Mouse (Mus musculus) thymus, adult 2 months (tissue): Measurements from ENCODE around the gene Evi5. TPM values are rescaled to one million over a fixed set of nuclear protein-coding genes. Genes with fewer than 3 reads are reported as not detected.
"Not testable (repeated sequence)": the region's sequence is repeated elsewhere in the genome, so short reads cannot be mapped to it uniquely, and the experiment has no call there.

Experiments
- DNase-seq: peaks from one replicate; pipeline ENCODE4 v3.0.0; 2021
- H3K27ac ChIP-seq: fragments of 200-500 bp; 2 replicates; pipeline ENCODE4 v1.5.1; 2012; ENCODE audit warnings: low read length, control low read depth; ENCODE audit not compliant: control insufficient read depth, insufficient read depth
- H3K27me3 ChIP-seq: fragments of 200-500 bp; 2 replicates; pipeline ENCODE4 v1.6.1; 2012; ENCODE audit warnings: mild to moderate bottlenecking, low read length, moderate library complexity, mixed read lengths; ENCODE audit not compliant: control insufficient read depth, insufficient read depth
- H3K36me3 ChIP-seq: fragments of 200-500 bp; 2 replicates; pipeline ENCODE4 v1.6.1; 2012; ENCODE audit warnings: mild to moderate bottlenecking, low read length, moderate library complexity; ENCODE audit not compliant: control insufficient read depth, insufficient read depth
- H3K4me1 ChIP-seq: fragments of 200-500 bp; replicated peaks from 2 replicates; pipeline ENCODE4 v1.6.1; 2012; ENCODE audit warnings: low read length; ENCODE audit not compliant: control insufficient read depth, insufficient read depth
- H3K4me3 ChIP-seq: fragments of 200-500 bp; 2 replicates; pipeline ENCODE4 v1.5.1; 2012; ENCODE audit warnings: mild to moderate bottlenecking, low read length, control low read depth, moderate library complexity; ENCODE audit not compliant: control insufficient read depth, insufficient read depth
- CTCF ChIP-seq: fragments of 200-500 bp; IDR thresholded peaks from 2 replicates; pipeline ENCODE4 v1.5.1; 2012; ENCODE audit warnings: mild to moderate bottlenecking, control low read depth, low read length, moderate library complexity, borderline replicate concordance; ENCODE audit not compliant: control insufficient read depth, poor library complexity, insufficient read depth; ENCODE audit errors: extremely low read depth
- POLR2A ChIP-seq: fragments of 200-500 bp; IDR thresholded peaks from 2 replicates; pipeline ENCODE4 v1.6.1; 2012; ENCODE audit warnings: mild to moderate bottlenecking, low read length, control low read depth, moderate library complexity; ENCODE audit not compliant: control insufficient read depth, poor library complexity, insufficient read depth; ENCODE audit errors: extremely low read depth
- WGBS: fragments of 180-500 bp; shearing (Covaris S2); methylation state at CpG from one replicate; pipeline ENCODE4 v1.1.7; 2018; 5-methylcytosine and 5-hydroxymethylcytosine counted together
- polyA plus RNA-seq: library from polyadenylated mRNA; depleted of rRNA; stranded (reverse); fragments of >200 nt; gene quantifications from 2 replicates; pipeline ENCODE4 v1.2.3, GENCODE M21; 2012

The Evi5 gene
- polyA plus RNA-seq, 1 experiment = 2.5 TPM

DNA sequence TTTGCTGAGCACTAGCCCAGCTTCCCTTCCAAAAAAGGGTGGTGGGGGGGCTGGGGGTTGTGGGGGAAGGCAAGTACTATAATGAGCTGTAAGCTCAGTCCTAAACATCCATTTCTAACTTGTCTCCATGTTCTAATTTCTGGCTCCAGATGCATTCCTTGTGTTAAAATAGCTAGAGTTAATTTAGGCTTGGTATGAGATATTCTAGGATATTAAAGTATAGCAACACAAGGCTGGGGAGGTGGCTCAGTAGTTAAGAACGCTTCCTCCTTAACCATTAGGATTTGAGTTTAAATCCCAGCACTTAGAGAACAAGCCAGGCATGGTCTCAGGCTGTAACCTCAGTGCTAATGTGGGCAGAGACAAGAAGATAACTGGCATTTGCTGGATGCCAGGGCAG, 21.4 kb upstream of the Evi5 start:
- no peak for DNase-seq
- no peak for TF ChIP-seq CTCF
- no peak for TF ChIP-seq POLR2A
- Histone ChIP-seq H3K4me1 (no peaks in the 10 kb centered on the region), H3K27me3 (no peaks in the 10 kb centered on the region), H3K27ac (no peak overlapping the region), H3K4me3 (no peak overlapping the region), H3K36me3 (no peaks in the 10 kb centered on the region)
- WGBS = 92% methylated on average over 1 of the region's 1 CpGs

DNA sequence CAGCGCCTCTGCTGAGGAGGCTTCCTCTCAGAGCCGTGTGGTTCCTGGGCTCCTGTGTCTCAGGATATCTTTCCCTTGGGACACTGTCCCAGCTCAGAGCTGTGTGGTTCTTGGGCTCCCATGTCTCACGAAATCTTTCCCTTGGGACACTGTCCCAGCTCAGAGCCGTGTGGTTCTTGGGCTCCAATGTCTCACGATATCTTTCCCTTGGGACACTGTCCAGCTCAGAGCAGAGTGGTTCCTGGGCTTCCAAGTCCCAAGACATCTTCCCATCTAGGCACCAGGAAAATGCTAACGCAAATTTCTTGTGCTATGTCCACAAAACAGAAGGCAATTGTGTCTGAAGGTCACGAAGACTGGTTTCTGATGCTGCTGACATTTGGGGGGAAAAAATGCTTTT, 19.8 kb upstream of the Evi5 start:
- Histone ChIP-seq H3K4me3 (no peak overlapping the region), H3K36me3 (no peaks in the 10 kb centered on the region), H3K27me3 (no peaks in the 10 kb centered on the region), H3K27ac (no peak overlapping the region), H3K4me1 (no peaks in the 10 kb centered on the region)
- TF ChIP-seq CTCF (no peak), POLR2A (no peak)
- no peak for DNase-seq
- WGBS = 95% methylated on average over 7 of the region's 7 CpGs

DNA sequence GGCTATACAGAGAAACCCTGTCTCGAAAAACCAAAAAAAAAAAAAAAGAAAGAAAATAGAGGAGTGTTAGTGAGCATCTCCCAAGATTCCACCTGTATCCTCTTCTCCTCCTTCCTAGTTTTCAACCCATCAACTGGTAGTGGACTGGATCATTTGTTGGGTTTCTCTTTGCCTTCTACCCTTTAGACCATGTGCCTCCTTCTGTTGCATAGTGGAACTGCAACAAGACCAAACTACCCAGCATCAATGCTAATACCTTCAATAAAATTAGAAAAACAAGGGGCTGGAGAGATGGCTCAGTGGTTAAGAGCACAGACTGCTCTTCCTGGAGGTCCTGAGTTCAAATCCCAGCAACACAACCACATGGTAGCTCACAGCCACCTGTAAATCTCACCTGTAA, 16.6 kb upstream of the Evi5 start:
- WGBS = 71% methylated on average over 1 of the region's 1 CpGs
- DNase-seq = peak; percentile 10

DNA sequence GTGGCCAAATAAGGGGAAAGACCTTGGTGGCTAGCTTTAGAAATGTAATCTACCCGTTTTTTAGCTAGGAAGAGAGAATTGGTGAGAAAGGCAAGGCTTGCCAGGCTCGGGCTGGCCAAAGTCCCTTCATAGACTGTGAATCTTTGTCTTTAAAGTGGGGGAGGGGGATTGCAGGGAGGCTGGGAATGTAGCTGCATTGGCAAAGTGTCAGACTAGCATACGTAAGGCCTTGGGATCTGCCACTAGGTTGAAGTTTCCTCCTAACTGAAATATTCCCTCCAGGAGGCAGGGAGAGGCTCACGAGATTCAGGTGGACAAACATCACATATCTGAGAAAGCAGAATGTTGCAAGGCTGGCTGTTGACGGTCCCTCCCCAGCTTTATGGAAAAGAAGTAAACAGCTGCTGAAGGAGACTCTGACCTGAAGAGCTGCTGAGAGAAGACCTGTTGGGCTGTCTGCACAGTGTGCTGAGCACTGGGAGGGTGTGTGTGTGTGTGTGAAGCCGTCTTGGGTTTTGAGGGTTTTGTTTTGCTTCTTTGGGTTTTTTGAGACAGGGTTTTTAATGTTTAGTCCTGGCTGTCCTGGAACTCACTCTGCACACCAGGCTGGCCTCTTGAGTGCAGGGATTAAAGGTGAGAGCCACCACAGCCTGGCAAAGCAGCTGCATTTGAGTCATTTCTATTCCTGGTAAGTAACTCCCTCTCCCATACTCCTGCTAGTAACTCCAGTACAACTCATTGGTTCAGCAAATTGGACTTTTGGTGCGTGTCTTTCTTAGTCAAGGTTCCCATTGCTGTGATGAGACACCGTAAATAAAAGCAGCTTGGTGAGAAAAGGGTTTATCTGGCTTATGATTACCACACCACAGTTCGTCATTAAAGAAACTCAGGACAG, 15.3 kb upstream of the Evi5 start:
- TF ChIP-seq CTCF = no peak
- H3K27me3 ChIP-seq = no peaks in the 10 kb centered on the region
- no peak for DNase-seq
- no peak overlapping the region; the same call in 1 of the 2 replicates for H3K27ac ChIP-seq
- no peak overlapping the region for H3K4me3 ChIP-seq
- WGBS = 83% methylated on average over 9 of the region's 9 CpGs
- no peaks in the 10 kb centered on the region for H3K4me1 ChIP-seq
- H3K36me3 ChIP-seq = no peaks in the 10 kb centered on the region

More for the DNA sequence above, 16.6 kb upstream of the Evi5 start:
- not testable (repeated sequence) for H3K36me3 ChIP-seq, H3K4me3 ChIP-seq, H3K4me1 ChIP-seq, H3K27ac ChIP-seq, H3K27me3 ChIP-seq

DNA sequence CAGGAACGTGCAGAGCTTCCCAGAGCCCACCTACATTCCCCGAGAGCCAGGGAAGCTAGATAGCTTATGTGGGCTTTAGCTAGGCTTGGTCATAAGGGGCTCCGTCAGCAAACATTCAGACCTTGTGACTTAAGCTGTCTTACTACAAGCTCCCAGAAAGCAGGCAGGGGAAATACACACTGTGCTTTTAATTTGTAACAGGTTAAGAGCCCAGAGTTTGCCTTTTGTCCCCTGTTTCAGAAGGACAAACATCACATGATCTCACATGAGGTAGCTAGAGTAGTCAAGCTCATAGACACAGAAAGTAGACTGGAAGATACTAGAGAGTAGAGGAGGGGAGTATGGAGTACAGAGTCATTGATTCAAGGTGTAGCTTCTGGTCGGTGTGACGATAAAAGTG, 5.8 kb upstream of the Evi5 start:
- Histone ChIP-seq H3K4me3 (no peak overlapping the region), H3K4me1 (no peaks in the 10 kb centered on the region), H3K27me3 (no peaks in the 10 kb centered on the region), H3K36me3 (no peaks in the 10 kb centered on the region), H3K27ac (no peak overlapping the region)
- no peak for TF ChIP-seq CTCF
- TF ChIP-seq POLR2A = no peak
- DNase-seq = no peak
- WGBS = 95% methylated on average over 5 of the region's 5 CpGs

DNA sequence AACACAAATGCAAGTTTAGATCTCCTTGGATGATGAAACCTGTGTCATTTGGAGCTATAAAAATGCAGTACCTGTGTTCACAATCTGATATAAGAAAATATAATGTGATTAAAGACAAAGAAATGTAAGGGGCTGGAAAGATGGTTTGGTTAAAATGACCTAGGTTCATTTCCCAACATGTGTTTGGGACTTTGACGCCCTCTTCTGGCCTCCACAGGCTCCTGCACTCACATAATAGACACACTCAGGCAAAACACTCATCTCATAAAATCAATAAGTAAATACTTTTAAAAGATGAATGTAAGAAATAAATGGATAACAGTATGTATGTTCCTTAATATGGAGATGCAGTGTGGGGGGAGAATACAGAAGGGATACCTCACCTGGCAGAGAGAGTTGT, 2.1 kb upstream of the Evi5 start:
- H3K4me1 ChIP-seq = no peaks in the 10 kb centered on the region; the same call in 1 of the 2 replicates
- no peaks in the 10 kb centered on the region for H3K27me3 ChIP-seq
- H3K27ac ChIP-seq = no peak overlapping the region
- TF ChIP-seq CTCF (no peak), POLR2A (no peak)
- H3K4me3 ChIP-seq = no peak overlapping the region
- H3K36me3 ChIP-seq = no peaks in the 10 kb centered on the region
- no peak for DNase-seq
- 100% methylated on average over 1 of the region's 1 CpGs for WGBS

DNA sequence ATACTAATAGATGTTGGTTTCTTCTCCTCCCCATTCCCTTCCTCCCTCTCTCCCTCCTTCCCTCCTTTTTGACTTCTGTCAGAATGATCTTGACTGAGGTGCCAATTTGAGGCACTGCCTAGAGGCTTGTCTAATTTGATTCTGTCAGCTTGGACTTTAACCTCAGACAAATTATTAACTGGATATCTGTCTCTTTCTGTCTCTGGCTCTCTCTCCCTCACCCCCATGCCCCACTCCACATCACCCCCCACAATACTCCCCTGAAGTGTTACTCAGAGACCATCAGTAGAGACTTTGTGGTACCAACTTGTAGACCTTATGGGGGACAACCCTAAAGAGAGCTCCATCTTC, 329 bp upstream of the Evi5 start:
- Histone ChIP-seq H3K27ac (no peak overlapping the region), H3K4me3 (no peak overlapping the region), H3K36me3 (no peaks in the 10 kb centered on the region), H3K4me1 (no peaks in the 10 kb centered on the region; the same call in 1 of the 2 replicates), H3K27me3 (no peaks in the 10 kb centered on the region)
- TF ChIP-seq POLR2A = no peak
- no peak for TF ChIP-seq CTCF
- DNase-seq = no peak
